Mouse (Mus musculus) heart, embryonic 16.5 days (tissue): Measurements from ENCODE around the gene Tmem63a. TPM values are rescaled to one million over a fixed set of nuclear protein-coding genes. Genes with fewer than 3 reads are reported as not detected.

Experiments
- ATAC-seq: fragments of 200-750 bp; cut with Nextera tagmentation; replicated peaks from 2 replicates; pipeline ENCODE4 v1.8.0; 2017; ENCODE audit warnings: moderate number of reproducible peaks; ENCODE audit not compliant: insufficient read depth, low FRiP score; ENCODE audit errors: extremely low read depth
- H3K27ac ChIP-seq: fragments of 300-500 bp; sonication (generic); 2 replicates; pipeline ENCODE4 v1.5.1; 2014; ENCODE audit warnings: mild to moderate bottlenecking, low read length, control low read depth, moderate library complexity
- H3K27me3 ChIP-seq: fragments of 300-500 bp; sonication (generic); 2 replicates; pipeline ENCODE4 v1.6.1; 2014; ENCODE audit warnings: low read length, mixed read lengths; ENCODE audit not compliant: control insufficient read depth, insufficient read depth
- H3K36me3 ChIP-seq: fragments of 300-500 bp; sonication (generic); 2 replicates; pipeline ENCODE4 v1.6.1; 2014; ENCODE audit not compliant: control insufficient read depth, insufficient read depth
- H3K4me1 ChIP-seq: fragments of 300-500 bp; sonication (generic); 2 replicates; pipeline ENCODE4 v1.6.1; 2014; ENCODE audit warnings: low read length, mixed read lengths; ENCODE audit not compliant: control insufficient read depth, insufficient read depth
- H3K4me2 ChIP-seq: fragments of 300-500 bp; sonication (generic); 2 replicates; pipeline ENCODE4 v1.6.1; 2014; ENCODE audit warnings: low read depth, mild to moderate bottlenecking, control low read depth, low read length
- H3K4me3 ChIP-seq: fragments of 300-500 bp; sonication (generic); 2 replicates; pipeline ENCODE4 v1.5.1; 2014; ENCODE audit warnings: mild to moderate bottlenecking, control low read depth, low read length
- H3K9ac ChIP-seq: fragments of 300-500 bp; sonication (generic); 2 replicates; pipeline ENCODE4 v1.6.1; 2014; ENCODE audit warnings: low read length, control low read depth
- H3K9me3 ChIP-seq: fragments of 300-500 bp; sonication (generic); replicated peaks from 2 replicates; pipeline ENCODE4 v1.6.1; 2016; ENCODE audit warnings: low read length; ENCODE audit not compliant: control insufficient read depth
- WGBS: fragments of 180-500 bp; shearing (Covaris S2); extraction: QIAGEN DNeasy Blood & Tissue Kit; methylation state at CpG from one replicate; pipeline ENCODE4 v1.1.7; 2014; 5-methylcytosine and 5-hydroxymethylcytosine counted together
- polyA plus RNA-seq: library from polyadenylated mRNA; unstranded; fragments of >200 nt; fragmentation: Nextera tagmentation; extraction: Ambion mirVana; gene quantifications from 2 replicates; pipeline ENCODE4 v1.2.1, GENCODE M21; 2015

Gene Tmem63a
- polyA plus RNA-seq, 1 experiment from 2014 or later = 11.2 TPM

GRCm38 (mm10) chr1:181005331-181005730, 63.2 kb downstream of the Tmem63a start:
- no peak for ATAC-seq
- no peak overlapping the region for H3K4me3 ChIP-seq
- no peak overlapping the region for H3K27ac ChIP-seq
- H3K4me2 ChIP-seq = no peak overlapping the region
- H3K9ac ChIP-seq = no peak overlapping the region
- peaks cover 7% of the 10 kb centered on the region for H3K4me1 ChIP-seq
- H3K36me3 ChIP-seq = no peaks in the 10 kb centered on the region
- WGBS = 69% methylated on average over 8 of the region's 8 CpGs
- H3K27me3 ChIP-seq = no peaks in the 10 kb centered on the region
- H3K9me3 ChIP-seq = no peaks in the 10 kb centered on the region

- 86% methylated on average over 6 of the region's 6 CpGs for WGBS
- Histone ChIP-seq H3K4me1 (peaks cover 7% of the 10 kb centered on the region), H3K9me3 (no peaks in the 10 kb centered on the region), H3K4me3 (no peak overlapping the region), H3K27me3 (no peaks in the 10 kb centered on the region), H3K4me2 (no peak overlapping the region), H3K36me3 (no peaks in the 10 kb centered on the region), H3K27ac (no peak overlapping the region), H3K9ac (no peak overlapping the region)
- no peak for ATAC-seq
Measured at GRCm38 (mm10) chr1:181007831-181008230, 65.7 kb downstream of the Tmem63a start.

- Histone ChIP-seq H3K27ac (no peak overlapping the region), H3K36me3 (no peaks in the 10 kb centered on the region), H3K4me1 (peaks cover 7% of the 10 kb centered on the region), H3K27me3 (no peaks in the 10 kb centered on the region), H3K4me3 (no peak overlapping the region), H3K4me2 (no peak overlapping the region), H3K9ac (no peak overlapping the region), H3K9me3 (no peaks in the 10 kb centered on the region)
- ATAC-seq = no peak
- WGBS = 93% methylated on average over 2 of the region's 2 CpGs
Measured at GRCm38 (mm10) chr1:181008266-181008665, 66.1 kb downstream of the Tmem63a start.

- H3K9ac ChIP-seq = no peak overlapping the region
- H3K36me3 ChIP-seq = no peaks in the 10 kb centered on the region
- no peak overlapping the region for H3K4me3 ChIP-seq
- H3K27me3 ChIP-seq = no peaks in the 10 kb centered on the region
- WGBS = 83% methylated on average over 4 of the region's 4 CpGs
- no peak overlapping the region for H3K4me2 ChIP-seq
- H3K27ac ChIP-seq = no peak overlapping the region; the same call in 1 of the 2 replicates
- no peaks in the 10 kb centered on the region for H3K9me3 ChIP-seq
- no peak for ATAC-seq
- H3K4me1 ChIP-seq = peaks cover 7% of the 10 kb centered on the region
Measured at GRCm38 (mm10) chr1:181009011-181009590, 67.0 kb downstream of the Tmem63a start.

GRCm38 (mm10) chr1:181009754-181010153, 67.6 kb downstream of the Tmem63a start:
- Histone ChIP-seq H3K27ac (peak overlapping the region; percentile 15), H3K4me1 (peaks cover 7% of the 10 kb centered on the region), H3K9ac (no peak overlapping the region; the same call in 1 of the 2 replicates), H3K9me3 (no peaks in the 10 kb centered on the region), H3K4me2 (no peak overlapping the region), H3K4me3 (no peak overlapping the region), H3K36me3 (no peaks in the 10 kb centered on the region), H3K27me3 (no peaks in the 10 kb centered on the region)
- peak; percentile 85 for ATAC-seq
- 29% methylated on average over 3 of the region's 3 CpGs for WGBS

- H3K9ac ChIP-seq = no peak overlapping the region; the same call in 1 of the 2 replicates
- H3K27ac ChIP-seq = peak overlapping the region; percentile 32
- H3K4me1 ChIP-seq = peaks cover 13% of the 10 kb centered on the region
- H3K27me3 ChIP-seq = no peaks in the 10 kb centered on the region
- no peaks in the 10 kb centered on the region for H3K36me3 ChIP-seq
- no peak for ATAC-seq
- H3K9me3 ChIP-seq = no peaks in the 10 kb centered on the region
- H3K4me3 ChIP-seq = no peak overlapping the region
- 50% methylated on average over 4 of the region's 4 CpGs for WGBS
- H3K4me2 ChIP-seq = no peak overlapping the region
Measured at GRCm38 (mm10) chr1:181010171-181010932, 68.2 kb downstream of the Tmem63a start.

GRCm38 (mm10) chr1:181011601-181012000, 69.5 kb downstream of the Tmem63a start:
- H3K27ac ChIP-seq = no peak overlapping the region
- H3K36me3 ChIP-seq = no peaks in the 10 kb centered on the region
- H3K4me1 ChIP-seq = peaks cover 24% of the 10 kb centered on the region
- WGBS = 77% methylated on average over 5 of the region's 5 CpGs
- no peaks in the 10 kb centered on the region for H3K27me3 ChIP-seq
- no peak for ATAC-seq
- no peak overlapping the region for H3K9ac ChIP-seq
- no peak overlapping the region for H3K4me3 ChIP-seq
- no peak overlapping the region for H3K4me2 ChIP-seq
- H3K9me3 ChIP-seq = no peaks in the 10 kb centered on the region

GRCm38 (mm10) chr1:181012416-181012815, 70.3 kb downstream of the Tmem63a start:
- no peak for ATAC-seq
- H3K36me3 ChIP-seq = no peaks in the 10 kb centered on the region
- H3K9ac ChIP-seq = no peak overlapping the region
- H3K4me3 ChIP-seq = no peak overlapping the region
- H3K4me1 ChIP-seq = peaks cover 26% of the 10 kb centered on the region
- H3K9me3 ChIP-seq = no peaks in the 10 kb centered on the region
- H3K4me2 ChIP-seq = no peak overlapping the region
- WGBS = 80% methylated on average over 3 of the region's 3 CpGs
- no peak overlapping the region for H3K27ac ChIP-seq
- no peaks in the 10 kb centered on the region for H3K27me3 ChIP-seq

- H3K27ac ChIP-seq = no peak overlapping the region
- no peaks in the 10 kb centered on the region for H3K9me3 ChIP-seq
- H3K27me3 ChIP-seq = peaks cover under 1% of the 10 kb centered on the region; the same call in 1 of the 2 replicates
- no peak for ATAC-seq
- peaks cover 26% of the 10 kb centered on the region for H3K4me1 ChIP-seq
- no peak overlapping the region for H3K4me2 ChIP-seq
- H3K9ac ChIP-seq = no peak overlapping the region
- WGBS = 62% methylated on average over 6 of the region's 6 CpGs
- no peak overlapping the region for H3K4me3 ChIP-seq
- H3K36me3 ChIP-seq = no peaks in the 10 kb centered on the region
Measured at GRCm38 (mm10) chr1:181013446-181013845, 71.3 kb downstream of the Tmem63a start.
